Mouse (Mus musculus) ES-E14 (cell line): ENCODE measurements around the gene Smim14. TPM values are rescaled to one million over a fixed set of nuclear protein-coding genes. Genes with fewer than 3 reads are reported as not detected.

Experiments used
- DNase-seq: peaks from one replicate; pipeline ENCODE4 v3.0.0-alpha.2; 2013; ENCODE audit warnings: low read depth, low spot score
- H3K27ac ChIP-seq: 2 replicates; pipeline ENCODE4 v1.5.1; 2012; ENCODE audit warnings: low read depth, mild to moderate bottlenecking, low read length, moderate library complexity, mixed read lengths; ENCODE audit not compliant: poor library complexity, insufficient read depth, severe bottlenecking
- H3K36me3 ChIP-seq: 2 replicates; pipeline ENCODE4 v1.6.1; 2012; ENCODE audit warnings: mild to moderate bottlenecking, low read length, moderate library complexity, mixed read lengths; ENCODE audit not compliant: control insufficient read depth, poor library complexity, insufficient read depth, severe bottlenecking
- H3K4me1 ChIP-seq, 2 experiments: fragments of 150-350 bp in 1 of 2; sonication (generic) in 1 of 2; 2 replicates each; pipeline ENCODE4 v1.6.1; 2012; ENCODE audit warnings: low read length in 2 of 2, mild to moderate bottlenecking in 1 of 2, mixed read lengths in 1 of 2; ENCODE audit not compliant: control insufficient read depth in 2 of 2, insufficient read depth in 2 of 2, poor library complexity in 1 of 2
- H3K4me3 ChIP-seq, 2 experiments: fragments of 150-350 bp in 1 of 2; sonication (generic) in 1 of 2; 2 replicates each; pipeline ENCODE4 v1.5.1; 2012; ENCODE audit warnings: low read length in 2 of 2, low read depth in 1 of 2, mild to moderate bottlenecking in 1 of 2, mixed read lengths in 1 of 2; ENCODE audit not compliant: insufficient read depth in 1 of 2, poor library complexity in 1 of 2, severe bottlenecking in 1 of 2
- H3K9ac ChIP-seq: 2 replicates; pipeline ENCODE4 v1.6.1; 2012; ENCODE audit warnings: low read depth, mild to moderate bottlenecking, low read length, mixed read lengths; ENCODE audit not compliant: poor library complexity, insufficient read depth, severe bottlenecking
- H3K9me3 ChIP-seq: fragments of 150-350 bp; sonication (generic); 2 replicates; pipeline ENCODE4 v1.6.1; 2012; ENCODE audit warnings: low read depth, mild to moderate bottlenecking, low read length; ENCODE audit not compliant: control insufficient read depth, insufficient read depth
- CHD2 ChIP-seq: IDR thresholded peaks from 2 replicates; pipeline ENCODE4 v1.6.1; 2014; ENCODE audit warnings: mild to moderate bottlenecking, low read depth, low read length, inconsistent platforms
- HCFC1 ChIP-seq: IDR thresholded peaks from 2 replicates; pipeline ENCODE4 v1.6.1; 2012; ENCODE audit warnings: low read length, inconsistent platforms, borderline replicate concordance; ENCODE audit not compliant: insufficient read depth
- MAFK ChIP-seq: IDR thresholded peaks from 2 replicates; pipeline ENCODE4 v1.6.1; 2014; ENCODE audit warnings: mild to moderate bottlenecking, low read depth, low read length, inconsistent platforms; ENCODE audit not compliant: insufficient read depth
- ZC3H11A ChIP-seq: IDR thresholded peaks from 2 replicates; pipeline ENCODE4 v1.6.1; 2012; ENCODE audit warnings: low read depth, mild to moderate bottlenecking, inconsistent platforms, low read length, borderline replicate concordance
- ZNF384 ChIP-seq: IDR thresholded peaks from 2 replicates; pipeline ENCODE4 v1.6.1; 2012; ENCODE audit warnings: low read depth, low read length, inconsistent platforms
- in situ Hi-C, 2 experiments: fragments of 600-800 bp; cut with MboI; formaldehyde crosslinking; loops; one replicate each; pipeline ENCODE4 v1.15.1; 2025; ENCODE audit warnings: low sequenced_read_pairs in 2 of 2, inconsistent platforms in 1 of 2; ENCODE audit not compliant: unreplicated experiment in 2 of 2
- total RNA-seq: library from RNA; depleted of rRNA; stranded (reverse); fragments of 300-350 nt; gene quantifications from 2 replicates; pipeline ENCODE4 v1.2.3, GENCODE M21; 2012

Smim14 gene
- total RNA-seq, 1 experiment = 23.5 TPM

- DNase-seq = no peak
- no peak for TF ChIP-seq HCFC1
- no peak for TF ChIP-seq ZC3H11A
- no peak for TF ChIP-seq CHD2
- TF ChIP-seq MAFK = no peak
- TF ChIP-seq ZNF384 = no peak
- no peaks in the 10 kb centered on the region for H3K9me3 ChIP-seq
- in situ Hi-C loops = no loop called here
- peaks cover 5 to 6% of the 10 kb centered on the region in 2 experiments; a peak in 3 of 4 replicates for H3K4me1 ChIP-seq
- no peak overlapping the region for H3K9ac ChIP-seq
- no peak overlapping the region for H3K4me3 ChIP-seq
- H3K36me3 ChIP-seq = no peaks in the 10 kb centered on the region
- no peak overlapping the region for H3K27ac ChIP-seq
Measured at GRCm38 (mm10) chr5:65486514-65486913, 50.5 kb downstream of the Smim14 start.

GRCm38 (mm10) chr5:65482996-65483395, 54.0 kb downstream of the Smim14 start:
- Histone ChIP-seq H3K27ac (no peak overlapping the region), H3K9ac (no peak overlapping the region), H3K4me3 (no peak overlapping the region), H3K36me3 (no peaks in the 10 kb centered on the region; the same call in 1 of the 2 replicates), H3K9me3 (no peaks in the 10 kb centered on the region), H3K4me1 (peaks cover 2 to 3% of the 10 kb centered on the region in 2 experiments; a peak in 3 of 4 replicates)
- TF ChIP-seq MAFK = no peak
- no peak for TF ChIP-seq ZNF384
- TF ChIP-seq ZC3H11A = no peak
- no peak for TF ChIP-seq CHD2
- no peak for TF ChIP-seq HCFC1
- in situ Hi-C loops = no loop called here
- no peak for DNase-seq

GRCm38 (mm10) chr5:65480511-65480910, 56.5 kb downstream of the Smim14 start:
- DNase-seq = no peak
- H3K9ac ChIP-seq = no peak overlapping the region
- no peaks in the 10 kb centered on the region for H3K9me3 ChIP-seq
- TF ChIP-seq HCFC1 = no peak
- TF ChIP-seq CHD2 = no peak
- no peak for TF ChIP-seq MAFK
- TF ChIP-seq ZNF384 = no peak
- TF ChIP-seq ZC3H11A = no peak
- H3K4me1 ChIP-seq = no peaks in the 10 kb centered on the region; a peak in 2 of 4 replicates
- H3K27ac ChIP-seq = no peak overlapping the region
- in situ Hi-C loops = no loop called here
- H3K4me3 ChIP-seq = no peak overlapping the region
- H3K36me3 ChIP-seq = no peaks in the 10 kb centered on the region; the same call in 1 of the 2 replicates

GRCm38 (mm10) chr5:65479681-65480445, 57.1 kb downstream of the Smim14 start:
- no peaks in the 10 kb centered on the region; a peak in 1 of 4 replicates for H3K4me1 ChIP-seq

More at GRCm38 (mm10) chr5:65479681-65480445, 57.1 kb downstream of the Smim14 start:
- in situ Hi-C loops = no loop called here
- H3K4me3 ChIP-seq = no peak overlapping the region
- no peaks in the 10 kb centered on the region for H3K9me3 ChIP-seq
- TF ChIP-seq ZNF384 (no peak), CHD2 (no peak), ZC3H11A (no peak), MAFK (no peak)
- H3K36me3 ChIP-seq = no peaks in the 10 kb centered on the region; the same call in 1 of the 2 replicates
- no peak for DNase-seq
- H3K9ac ChIP-seq = no peak overlapping the region
- H3K27ac ChIP-seq = no peak overlapping the region
